Mouse (Mus musculus) frontal cortex, adult (tissue): ENCODE measurements at regions not wholly inside any gene's neighbourhood (a gene's known extent, or its start where the extent isn't known, plus 50 kb on each side); places are given as distances from the start of the nearest gene placed in this dataset.
A peak's percentile ranks its signal among the peaks of the same experiment; 100 is the strongest.

Experiments
- ATAC-seq: cut with Nextera tagmentation; 2 replicates; pipeline ENCODE4 v1.9.2; 2017; ENCODE audit warnings: mild to moderate bottlenecking, moderate library complexity, mixed read lengths; ENCODE audit not compliant: low TSS enrichment

GRCm38 (mm10) chr9:52379031-52379430, 210.7 kb upstream of the Zc3h12c start:
- ATAC-seq, result no peak

GRCm38 (mm10) chr9:52377761-52378160, 209.4 kb upstream of the Zc3h12c start:
- ATAC-seq, result peak; percentile 89

- no peak for ATAC-seq
These were observed 208.5 kb upstream of the Zc3h12c start for GRCm38 (mm10) chr9:52376914-52377313.

GRCm38 (mm10) chr9:52371296-52371695, 202.9 kb upstream of the Zc3h12c start:
- ATAC-seq, result no peak

GRCm38 (mm10) chr9:52368911-52369310, 200.5 kb upstream of the Zc3h12c start:
- ATAC-seq, result peak; percentile 75; the same call in 1 of the 2 replicates

GRCm38 (mm10) chr9:52368080-52368479, 199.7 kb upstream of the Zc3h12c start:
- ATAC-seq, result no peak

DNA sequence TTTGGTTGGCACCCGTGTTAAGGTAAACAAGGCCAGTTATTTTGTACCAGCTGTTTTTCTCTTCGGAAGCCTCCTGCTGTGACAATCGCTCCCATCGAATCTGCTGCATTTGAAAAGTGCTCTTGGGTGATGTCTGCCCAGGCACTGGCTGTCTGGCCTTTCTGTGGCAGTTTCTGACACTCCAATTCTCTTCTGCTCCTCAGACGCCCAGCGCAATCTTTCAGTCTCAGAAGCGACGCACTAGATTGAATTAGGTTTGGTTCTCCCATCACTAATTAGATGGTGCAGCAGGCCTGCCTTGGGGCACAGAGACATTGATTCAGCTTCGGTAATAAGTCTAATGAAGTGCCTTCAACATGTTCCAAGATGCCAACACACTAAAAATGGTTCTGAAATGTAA, 197.7 kb upstream of the Zc3h12c start:
- no peak for ATAC-seq

GRCm38 (mm10) chr9:52361599-52361998, 193.2 kb upstream of the Zc3h12c start:
- ATAC-seq, result no peak

- ATAC-seq, result no peak
These were observed 191.0 kb upstream of the Zc3h12c start for GRCm38 (mm10) chr9:52359416-52359815.

- ATAC-seq, result no peak
These were observed 188.2 kb upstream of the Zc3h12c start for GRCm38 (mm10) chr9:52356549-52356948.

- no peak for ATAC-seq
These were observed 187.0 kb upstream of the Zc3h12c start for GRCm38 (mm10) chr9:52355187-52355982.

GRCm38 (mm10) chr9:52348536-52349527, 180.5 kb upstream of the Zc3h12c start:
- ATAC-seq, result no peak

- no peak for ATAC-seq
These were observed 176.0 kb upstream of the Zc3h12c start for GRCm38 (mm10) chr9:52344177-52344877.

- ATAC-seq, result no peak
These were observed 172.7 kb upstream of the Zc3h12c start for GRCm38 (mm10) chr9:52341029-52341428.

DNA sequence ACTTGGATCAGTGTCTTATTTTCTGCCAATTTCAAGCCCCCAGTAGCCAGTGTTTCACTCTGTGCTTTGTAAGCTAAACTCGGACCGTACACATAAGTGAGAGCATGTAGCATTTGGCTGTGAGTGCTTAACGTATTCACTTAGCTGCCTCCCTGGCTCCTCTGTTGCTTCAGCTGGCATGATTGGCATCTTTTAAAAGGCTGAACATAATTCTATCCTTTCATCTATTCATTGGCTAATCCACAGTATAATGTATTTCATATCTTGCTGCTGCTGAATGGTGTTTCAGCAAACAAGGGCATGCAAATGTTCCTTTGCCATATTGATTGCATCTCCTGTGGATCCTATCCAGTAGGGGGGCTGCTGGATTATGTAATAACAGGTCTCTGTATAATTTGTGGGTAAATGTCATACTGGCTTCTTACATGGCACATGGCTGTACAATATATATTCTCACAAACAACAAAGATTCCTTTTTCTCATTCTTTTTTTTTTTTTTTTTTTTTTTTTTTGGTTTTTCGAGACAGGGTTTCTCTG, 169.5 kb upstream of the Zc3h12c start:
- ATAC-seq, result no peak

DNA sequence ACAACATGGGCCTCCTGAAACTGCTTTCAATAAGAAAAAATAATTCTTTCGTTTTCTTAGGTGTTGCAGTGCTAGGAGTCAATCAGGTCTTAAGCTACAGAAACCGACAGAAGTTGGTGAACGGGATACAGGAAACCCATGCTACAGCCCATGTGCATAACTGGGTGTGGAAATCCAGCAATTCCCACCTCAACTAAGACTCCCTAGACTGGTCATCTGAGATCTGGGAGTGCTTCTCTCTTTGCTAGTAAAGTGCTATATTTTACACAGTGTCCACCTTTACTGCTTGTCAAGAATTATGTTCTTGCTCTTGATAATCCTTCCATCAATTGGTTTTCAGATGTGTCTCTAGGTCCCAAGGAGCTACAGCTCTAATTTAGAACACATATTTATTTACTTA, 166.4 kb upstream of the Zc3h12c start:
- no peak for ATAC-seq

DNA sequence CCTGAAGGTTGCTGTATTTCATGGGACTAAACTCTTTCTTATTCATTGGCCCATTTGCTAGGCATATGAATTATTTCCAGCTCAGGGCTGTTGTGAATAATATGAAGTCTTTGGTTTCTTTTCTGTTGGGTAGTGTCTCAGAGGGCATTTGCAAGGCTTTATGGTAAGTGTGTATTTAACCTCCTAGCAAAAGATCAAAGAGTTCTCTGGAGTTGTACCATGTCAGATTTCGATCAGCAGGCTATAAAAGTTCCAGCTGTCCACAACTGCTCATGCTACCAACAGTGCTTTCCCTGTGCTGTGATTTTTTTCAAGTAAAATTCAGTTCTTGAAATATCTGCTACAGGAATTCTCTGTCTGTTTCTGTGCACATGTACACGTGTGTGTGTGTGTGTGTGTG, 165.5 kb upstream of the Zc3h12c start:
- ATAC-seq, result no peak

GRCm38 (mm10) chr9:52331748-52332147, 163.4 kb upstream of the Zc3h12c start:
- no peak for ATAC-seq

- no peak for ATAC-seq
These were observed 162.3 kb upstream of the Zc3h12c start for GRCm38 (mm10) chr9:52330652-52331051.

DNA sequence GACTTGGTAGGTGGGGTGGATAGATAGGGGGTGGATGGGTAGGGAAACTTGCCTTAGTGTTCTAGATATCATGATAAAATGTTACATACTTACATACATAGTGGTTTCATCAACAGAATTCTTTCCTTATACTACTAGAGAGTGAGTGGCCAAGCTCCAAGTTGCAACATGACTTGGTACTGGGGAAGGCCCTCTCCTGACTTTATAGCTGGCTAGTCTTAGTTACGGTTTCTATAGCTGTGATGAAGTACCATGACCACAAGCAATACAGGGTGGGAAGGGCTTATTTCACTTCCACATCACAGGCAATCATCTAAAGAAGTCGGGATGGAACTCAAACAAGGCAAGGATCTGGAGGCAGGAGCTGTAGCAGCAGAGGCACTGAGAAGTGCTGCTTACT, 156.0 kb upstream of the Zc3h12c start:
- ATAC-seq, result no peak

DNA sequence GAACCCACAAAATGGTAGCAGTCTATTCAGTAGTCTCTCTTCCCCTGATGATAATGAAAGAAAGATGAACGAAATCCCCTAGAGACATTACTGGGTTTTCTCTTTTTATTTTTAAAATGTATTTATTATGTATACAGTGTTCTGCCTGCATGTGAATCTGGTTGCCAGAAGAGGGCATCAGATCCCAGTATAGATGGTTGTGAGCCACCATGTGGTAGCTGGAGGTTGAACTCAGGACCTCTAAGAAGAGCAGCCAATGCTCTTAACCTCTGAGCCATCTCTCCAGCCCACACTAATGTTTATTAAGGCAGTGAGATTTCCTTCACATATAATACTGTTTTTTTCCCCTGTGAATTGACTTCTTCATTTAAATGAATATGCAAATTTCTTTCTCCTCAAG, 155.4 kb upstream of the Zc3h12c start:
- ATAC-seq, result no peak

DNA sequence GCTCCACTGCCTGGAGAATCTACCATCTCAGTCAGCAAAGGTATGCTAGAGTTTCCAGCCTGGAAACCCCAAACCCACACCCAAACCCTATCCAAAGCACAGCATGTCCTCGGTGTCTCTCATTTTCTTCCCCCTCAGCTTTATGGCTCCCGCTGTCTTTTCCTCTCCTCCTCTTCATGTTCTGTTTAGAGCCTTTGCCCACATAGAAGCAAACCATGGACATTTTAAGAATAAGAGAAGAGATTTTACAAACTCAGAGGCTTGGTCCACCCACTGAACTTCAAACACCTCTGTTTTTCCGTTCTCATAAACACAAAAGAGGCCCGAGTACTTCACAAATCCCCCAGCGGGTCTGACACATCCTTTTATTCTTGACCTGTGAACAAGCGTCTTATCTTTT, 154.9 kb upstream of the Zc3h12c start:
- peak; percentile 78; the same call in 1 of the 2 replicates for ATAC-seq
